Mouse (Mus musculus): Measurements from ENCODE around the gene Klhl8.
"Not testable (repeated sequence)": the region's sequence is repeated elsewhere in the genome, so short reads cannot be mapped to it uniquely, and the experiment has no call there.

Gene Klhl8

DNA sequence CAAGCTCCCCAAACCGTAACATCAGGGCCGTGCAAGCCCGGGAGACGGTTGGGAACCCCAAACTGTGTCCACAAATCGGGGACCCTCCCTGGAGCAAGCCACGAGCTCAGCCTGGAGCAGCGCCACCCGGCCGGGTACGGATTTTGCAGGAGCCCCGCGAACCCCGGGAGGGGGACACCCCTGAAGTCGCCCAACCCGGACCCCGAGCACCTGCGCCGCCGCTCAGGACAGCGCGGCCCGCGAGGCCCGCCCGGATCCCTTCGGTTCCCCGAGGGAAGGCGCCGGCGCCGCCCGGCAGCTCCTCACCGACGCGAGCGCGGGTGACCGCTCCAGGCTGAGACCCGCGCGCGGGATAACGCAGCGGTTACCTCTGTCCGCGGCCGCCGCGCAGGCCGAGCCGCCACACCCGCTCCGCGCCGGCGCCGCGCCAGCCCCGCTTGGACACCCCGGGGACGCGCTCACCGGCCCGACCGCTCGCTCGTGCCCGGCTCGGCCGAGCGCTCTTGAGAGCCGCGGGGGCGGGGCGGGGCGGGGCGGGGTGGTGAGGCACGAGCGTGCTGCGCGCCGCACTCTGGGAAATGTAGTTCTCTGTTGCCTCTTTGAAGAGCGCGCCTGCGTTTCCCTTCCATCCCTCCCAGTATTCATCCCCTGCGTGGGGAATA is at the start of gene Klhl8:
Gene Klhl8, minus strand, starts transcription at position 512 of the 662 bp plus-strand sequence.
- in situ Hi-C loops (cut with MboI, MseI) = loop anchor here (10.0 kb wide), 1 partner anchor 236 kb away; no protein-coding TSS in a partner anchor

DNA sequence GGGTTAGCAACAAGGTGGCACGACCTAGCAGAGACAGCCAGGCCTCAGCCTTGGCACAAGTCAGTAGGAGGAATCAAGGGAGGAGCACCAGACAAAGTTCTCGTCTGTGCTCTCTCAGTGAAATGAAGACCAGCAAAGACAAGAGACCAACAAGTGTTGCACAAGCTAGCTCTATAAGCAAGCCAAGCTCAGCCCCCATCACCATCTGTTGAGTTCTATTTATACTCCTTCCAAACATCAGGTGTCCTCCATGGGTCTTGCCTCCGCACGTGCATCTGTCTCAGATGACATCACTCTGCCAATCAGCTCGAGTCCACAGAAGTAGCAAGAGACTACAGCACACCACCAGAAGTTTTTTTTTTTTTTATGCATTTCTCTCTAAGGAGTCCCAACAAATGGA is 43.6 kb upstream of the Klhl8 start:
- in situ Hi-C loops (cut with MboI, MseI) = no loop called here

DNA sequence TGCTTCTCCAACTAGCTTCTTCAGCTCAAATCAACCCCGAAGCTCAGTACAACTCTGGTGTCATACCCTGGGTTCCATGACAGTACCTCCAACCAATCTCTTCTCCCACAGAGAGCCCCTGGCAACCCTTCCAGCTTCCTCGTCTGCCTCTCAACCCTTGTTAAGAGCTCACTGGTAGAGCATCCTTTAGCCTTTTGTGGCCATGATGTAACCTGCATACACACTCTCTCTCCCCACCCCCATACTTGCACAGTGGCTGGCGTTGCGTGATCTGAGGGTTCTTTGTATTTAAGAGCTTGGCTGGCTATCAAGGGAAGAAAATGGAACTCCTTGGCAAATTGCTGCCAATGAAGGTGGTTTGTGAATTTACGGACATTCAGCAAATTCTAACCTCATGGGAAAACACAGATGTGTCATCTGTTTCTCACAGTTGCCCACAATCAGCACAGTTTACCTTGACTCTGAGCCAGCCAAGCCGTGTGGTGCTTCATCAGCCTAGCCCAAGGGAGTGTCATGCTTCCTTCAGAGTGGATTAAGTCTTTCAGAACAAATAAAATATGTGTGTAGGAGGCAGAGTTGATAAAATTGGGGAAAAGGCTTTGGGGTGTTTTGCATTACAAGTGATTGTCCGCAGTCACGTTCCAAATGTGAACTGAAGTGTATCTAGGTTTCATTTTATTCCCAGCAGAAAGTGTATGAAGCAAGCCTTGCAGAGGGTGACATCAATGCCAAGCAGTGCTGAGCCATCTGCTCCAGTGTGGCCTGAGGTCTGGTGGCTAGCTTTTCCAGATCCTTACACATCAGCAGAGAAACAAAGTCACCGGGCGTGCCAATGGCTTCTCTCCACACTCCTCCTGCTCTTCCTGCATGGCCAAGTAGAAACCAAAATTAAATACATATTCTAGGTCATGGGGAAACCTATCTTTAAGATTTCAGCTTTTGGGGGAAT is 42.4 kb upstream of the Klhl8 start:
- in situ Hi-C loops (cut with MboI, MseI) = no loop called here

DNA sequence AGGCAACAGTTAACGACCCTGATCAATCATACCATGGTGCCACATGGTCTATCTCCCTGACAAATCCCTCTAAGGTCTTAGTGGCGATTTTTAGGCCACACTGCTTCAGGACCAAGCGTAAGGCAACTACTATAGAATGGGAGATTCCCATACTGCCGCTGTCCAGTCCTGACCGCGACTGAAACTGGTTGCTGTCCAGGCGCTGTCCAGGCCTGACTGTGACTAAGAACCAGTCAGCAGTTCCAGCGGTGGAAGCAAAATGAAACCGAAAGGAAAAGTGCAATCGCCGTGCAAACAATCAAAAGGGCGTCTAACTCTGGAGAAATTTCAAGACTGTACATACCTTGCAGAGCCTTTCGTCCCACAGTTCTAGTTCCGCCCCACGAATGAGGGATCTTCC is 39.1 kb upstream of the Klhl8 start:
- in situ Hi-C loops (cut with MboI, MseI) = not testable (repeated sequence)

DNA sequence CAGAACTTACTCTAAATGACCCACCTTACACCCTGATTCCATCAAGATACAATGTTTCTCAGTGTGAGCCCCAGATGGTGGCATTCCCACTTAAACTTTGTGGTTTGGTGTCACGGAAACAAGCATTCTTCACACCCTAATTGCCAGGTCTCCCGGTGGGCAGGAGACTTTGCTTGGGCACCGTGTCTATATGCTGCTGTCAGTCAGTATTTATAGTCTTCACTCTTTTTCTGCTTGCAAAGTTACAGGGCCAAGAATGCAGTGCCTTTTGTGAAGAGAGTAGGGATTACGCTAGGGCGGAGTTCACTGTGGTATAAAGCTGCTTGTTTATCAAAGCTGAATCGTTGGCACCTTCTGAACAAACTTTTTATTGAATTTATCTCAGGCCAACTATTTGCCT is 32.1 kb upstream of the Klhl8 start:
- in situ Hi-C loops (cut with MboI, MseI) = no loop called here

DNA sequence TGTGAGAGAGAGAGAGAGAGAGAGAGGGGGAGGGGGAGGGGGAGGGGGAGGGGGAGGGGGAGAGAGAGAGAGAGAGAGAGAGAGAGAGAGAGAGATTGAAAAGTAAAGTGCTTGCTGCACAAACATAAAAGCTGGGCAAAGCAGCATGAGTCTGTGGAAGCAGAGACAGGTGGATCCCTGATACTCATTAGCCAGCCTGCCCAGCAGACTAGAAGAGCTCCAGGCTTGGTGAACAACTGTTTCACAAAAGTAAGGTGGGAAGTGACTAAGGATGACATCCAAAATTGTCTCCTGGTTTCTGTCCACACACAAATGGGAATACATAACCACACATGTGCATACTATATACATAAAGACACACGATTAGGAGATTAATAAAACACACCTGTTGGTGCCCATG is 28.8 kb upstream of the Klhl8 start:
- in situ Hi-C loops (cut with MboI, MseI) = no loop called here

DNA sequence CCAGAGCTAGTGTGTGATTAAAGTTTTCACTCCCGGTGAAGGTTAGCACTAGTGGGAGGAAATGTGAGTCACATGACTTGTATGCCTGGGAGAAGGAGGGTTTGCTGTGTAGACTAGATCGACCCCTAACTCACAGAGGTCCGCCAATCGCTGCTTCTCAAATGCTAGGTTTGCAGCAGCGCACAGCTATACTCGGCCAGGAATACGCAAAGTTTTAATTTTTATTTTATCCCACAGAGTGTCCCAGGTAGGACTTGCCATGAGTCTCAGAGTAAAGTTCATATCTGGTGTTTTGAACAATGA is 28.2 kb upstream of the Klhl8 start:
- in situ Hi-C loops (cut with MboI, MseI) = no loop called here

DNA sequence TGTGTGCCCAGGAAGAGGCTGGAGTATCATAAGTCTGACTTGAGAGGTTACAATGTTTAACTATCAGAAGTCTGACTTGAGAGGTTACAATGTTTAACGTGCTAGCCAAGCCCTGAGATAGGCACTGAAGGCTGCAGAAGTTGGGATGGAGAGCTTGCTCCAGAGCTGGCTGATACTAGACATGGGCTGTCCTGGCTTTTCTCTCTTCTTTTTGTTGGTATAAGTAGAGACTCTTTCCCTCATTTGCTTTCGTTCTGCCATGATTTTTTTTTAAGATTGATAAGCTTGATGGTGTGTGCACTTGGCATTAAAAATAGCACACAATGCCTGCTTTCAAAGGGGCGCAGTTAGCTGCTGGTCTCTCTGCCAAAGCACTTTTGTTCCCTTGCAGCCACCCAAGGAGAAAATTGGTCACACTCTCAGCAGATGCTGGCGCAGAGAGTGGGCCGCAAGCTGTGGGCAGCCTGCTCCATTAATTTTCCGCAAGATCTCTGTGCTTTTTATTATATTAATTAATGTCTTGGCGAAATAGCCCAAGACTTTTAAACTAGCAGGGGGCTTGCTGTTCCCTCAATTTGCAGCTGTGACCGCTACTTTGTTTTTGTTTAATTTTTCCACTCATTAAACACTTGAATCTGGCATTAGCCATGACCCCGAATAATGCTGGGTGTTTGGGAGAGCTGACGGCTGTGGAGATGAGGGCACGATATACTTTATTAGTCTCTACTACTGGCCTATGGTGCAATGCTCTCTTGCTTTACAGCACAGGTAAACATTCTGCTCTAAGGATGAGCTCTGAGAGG is 27.7 kb upstream of the Klhl8 start:
- in situ Hi-C loops (cut with MboI, MseI) = no loop called here

DNA sequence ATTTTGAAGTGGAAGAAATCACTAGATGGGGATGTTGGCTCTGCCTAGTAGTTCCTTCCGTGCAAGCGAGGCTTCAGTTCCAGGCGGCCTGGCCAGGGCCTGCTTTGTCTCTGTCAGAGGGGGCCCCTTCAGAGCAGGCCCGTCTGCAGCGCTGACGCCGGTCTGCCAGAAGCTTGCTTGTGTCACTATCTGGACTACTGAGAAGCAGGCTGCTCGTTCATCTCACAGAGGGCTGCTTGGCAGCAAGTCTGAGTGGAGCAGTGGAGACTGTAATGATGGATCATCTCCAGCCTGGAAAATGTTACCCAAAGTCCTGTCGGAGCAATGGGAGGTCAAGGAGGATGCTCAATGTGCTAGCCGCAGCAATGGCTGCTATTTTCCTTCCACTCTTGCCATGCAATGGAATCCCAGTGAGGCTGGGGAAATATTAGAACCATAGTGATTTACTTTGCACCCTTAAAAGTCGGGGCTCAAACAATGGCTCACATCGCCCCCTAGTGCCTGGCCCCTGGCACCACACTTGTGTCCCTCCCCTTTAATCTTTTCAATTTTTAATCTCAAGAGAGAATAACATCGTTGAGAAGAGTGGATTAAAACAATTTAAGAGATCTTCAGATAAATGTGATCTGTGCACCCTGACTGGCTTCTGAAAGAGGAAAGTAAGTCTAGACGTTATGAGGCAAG is 26.0 kb upstream of the Klhl8 start:
- in situ Hi-C loops (cut with MboI, MseI) = no loop called here

DNA sequence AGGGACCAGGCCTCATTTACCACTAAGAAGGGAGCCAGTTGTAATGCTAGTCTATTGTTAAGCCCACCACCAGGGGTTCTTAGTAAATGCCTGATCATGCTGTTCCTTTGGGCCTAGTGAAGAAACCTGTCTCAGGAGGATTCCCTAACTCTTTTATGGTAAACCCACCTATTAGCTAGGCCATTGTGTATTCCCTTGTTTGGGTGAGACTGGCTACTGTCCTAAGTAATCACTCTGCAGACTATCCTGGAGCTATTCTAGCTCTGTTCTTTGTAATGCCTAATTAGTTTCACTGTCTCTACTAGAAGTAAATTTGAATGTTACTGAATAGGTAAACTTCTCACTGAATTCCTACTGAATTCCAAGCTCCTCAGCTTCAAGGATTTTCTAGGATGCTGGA is 20.9 kb upstream of the Klhl8 start:
- in situ Hi-C loops (cut with MboI, MseI) = not testable (repeated sequence)

DNA sequence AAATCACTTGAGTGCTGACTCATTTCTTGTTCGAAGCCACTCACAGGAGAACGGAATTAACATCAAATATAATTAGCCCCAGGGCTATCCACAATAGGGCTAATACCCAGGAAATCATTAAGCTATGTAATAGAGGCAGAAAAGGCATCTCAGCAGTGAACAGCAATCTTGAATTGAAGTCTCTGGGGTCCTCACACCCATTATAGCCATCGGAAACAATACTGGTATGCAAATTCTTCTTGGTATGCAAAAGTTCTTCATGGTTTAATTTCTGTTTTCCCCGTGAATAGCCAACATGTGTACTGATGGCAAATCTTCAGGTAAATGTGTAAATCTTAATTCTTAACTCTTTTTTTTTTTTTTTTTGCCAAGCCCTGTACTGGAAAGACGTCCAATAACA is 19.5 kb upstream of the Klhl8 start:
- in situ Hi-C loops (cut with MboI, MseI) = no loop called here

DNA sequence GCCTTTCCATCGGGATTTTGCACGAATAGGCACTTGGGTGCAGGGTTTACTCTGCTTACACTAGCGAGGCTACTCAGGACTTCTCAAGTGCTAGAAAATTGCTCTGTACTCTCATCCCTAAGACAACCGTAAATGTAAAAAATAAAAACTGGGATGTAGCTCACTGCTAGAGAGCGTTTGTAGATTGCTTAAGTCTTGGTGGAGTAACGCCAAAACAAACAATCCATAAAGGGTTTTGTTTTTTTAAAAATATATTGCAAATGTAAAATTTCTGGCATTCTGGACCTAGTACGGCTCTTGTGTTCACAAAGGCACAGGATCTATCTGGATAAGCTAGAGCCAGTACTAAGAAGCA is 17.1 kb upstream of the Klhl8 start:
- in situ Hi-C loops (cut with MboI, MseI) = loop anchor here (5.0 kb wide), 1 partner anchor 76 kb away; no protein-coding TSS in a partner anchor

DNA sequence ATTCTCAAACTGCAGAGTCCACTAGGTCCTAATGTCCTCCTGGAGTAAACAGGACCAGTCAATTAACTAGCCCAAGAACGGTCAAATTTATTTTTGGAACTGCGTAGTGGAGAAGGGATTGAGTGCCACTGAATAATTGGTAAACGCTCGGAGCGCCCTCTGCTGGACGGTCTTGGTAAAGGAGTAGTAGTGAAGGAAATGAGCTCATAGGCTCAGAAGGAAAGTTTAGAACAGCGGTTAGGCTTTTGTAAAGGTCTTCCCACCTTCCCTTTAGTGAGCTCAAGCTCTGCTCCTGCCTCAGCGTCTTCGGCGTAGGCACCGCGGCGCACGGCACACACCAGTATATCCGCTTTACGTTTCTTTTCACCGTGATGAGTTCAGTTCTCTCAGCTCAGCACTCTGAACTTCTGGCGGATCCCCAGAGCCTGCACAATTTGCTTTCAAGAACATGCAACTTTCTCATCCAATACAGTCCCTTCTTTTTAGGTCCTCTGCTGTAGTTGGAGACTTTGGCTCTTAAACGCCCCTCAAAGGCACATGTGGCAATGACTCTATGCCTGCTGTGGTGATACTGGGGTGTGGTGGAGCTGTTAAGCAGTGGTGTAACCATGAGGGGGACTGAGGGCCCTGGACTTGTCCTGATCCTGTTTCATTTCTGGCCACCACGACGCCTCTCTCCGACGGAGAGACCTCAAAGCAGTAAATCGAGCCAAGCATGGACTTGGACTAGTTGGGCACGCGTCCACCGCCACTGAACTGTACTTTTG is 16.6 kb upstream of the Klhl8 start:
- in situ Hi-C loops (cut with MboI, MseI) = loop anchor here (5.0 kb wide), 1 partner anchor 75 kb away; no protein-coding TSS in a partner anchor

DNA sequence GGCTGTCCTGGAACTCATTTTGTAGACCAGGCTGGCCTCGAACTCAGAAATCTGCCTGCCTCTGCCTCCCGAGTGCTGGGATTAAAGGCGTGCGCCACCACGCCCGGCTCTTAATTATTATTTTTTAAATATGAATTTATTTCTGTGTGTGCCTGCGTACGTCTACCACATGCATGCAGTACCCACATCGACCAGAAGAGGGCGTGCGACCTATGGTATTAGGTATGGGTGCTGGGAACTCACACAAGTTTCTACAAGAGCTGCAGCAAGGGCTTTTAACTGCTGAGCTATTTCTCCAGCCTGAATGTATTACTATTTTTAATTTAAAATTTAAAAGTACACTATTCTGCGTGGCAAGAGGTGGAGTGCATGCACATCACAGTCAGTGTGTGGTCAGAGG is 15.3 kb upstream of the Klhl8 start:
- in situ Hi-C loops (cut with MboI, MseI) = loop anchor here (5.0 kb wide), 1 partner anchor 74 kb away; no protein-coding TSS in a partner anchor

DNA sequence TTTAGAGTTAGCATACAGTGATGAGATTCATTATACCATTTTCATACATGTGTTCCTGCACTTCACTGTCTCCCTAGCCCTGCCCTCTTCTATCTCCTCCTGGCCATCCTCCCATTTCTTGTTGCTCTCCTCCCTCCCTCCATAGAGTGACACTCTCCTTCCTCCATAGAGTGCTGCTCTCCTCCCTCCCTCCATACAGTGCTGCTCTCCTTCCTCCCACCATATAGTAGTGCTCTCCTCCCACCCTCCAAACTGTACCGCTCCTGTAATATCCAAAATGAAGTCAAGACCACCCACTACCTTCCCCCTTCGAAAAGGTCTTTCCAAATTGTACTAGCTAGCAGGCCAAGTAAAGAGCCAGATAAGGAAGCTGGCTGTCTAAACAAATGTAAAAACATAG is 12.7 kb upstream of the Klhl8 start:
- in situ Hi-C loops (cut with MboI, MseI) = no loop called here

DNA sequence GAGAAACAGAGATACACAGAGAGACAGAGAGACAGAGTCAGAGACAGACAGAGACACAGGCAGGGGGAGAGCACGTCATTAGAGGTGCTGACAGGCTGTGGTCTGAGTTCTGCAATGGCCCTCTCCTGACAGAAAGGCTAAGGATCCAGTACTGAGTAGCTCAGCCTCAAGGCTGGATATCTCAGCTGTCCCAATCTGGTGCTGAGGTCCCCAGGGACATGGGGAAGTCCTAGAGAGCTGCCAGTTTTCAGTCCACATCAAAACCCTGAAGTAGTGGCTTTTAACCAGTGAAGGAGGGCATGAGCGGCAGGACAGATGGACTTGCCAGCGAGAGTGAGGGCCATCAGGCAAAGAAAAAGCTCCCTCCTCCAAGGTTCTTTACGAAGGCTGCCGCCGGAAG is 12.0 kb upstream of the Klhl8 start:
- in situ Hi-C loops (cut with MboI, MseI) = no loop called here

DNA sequence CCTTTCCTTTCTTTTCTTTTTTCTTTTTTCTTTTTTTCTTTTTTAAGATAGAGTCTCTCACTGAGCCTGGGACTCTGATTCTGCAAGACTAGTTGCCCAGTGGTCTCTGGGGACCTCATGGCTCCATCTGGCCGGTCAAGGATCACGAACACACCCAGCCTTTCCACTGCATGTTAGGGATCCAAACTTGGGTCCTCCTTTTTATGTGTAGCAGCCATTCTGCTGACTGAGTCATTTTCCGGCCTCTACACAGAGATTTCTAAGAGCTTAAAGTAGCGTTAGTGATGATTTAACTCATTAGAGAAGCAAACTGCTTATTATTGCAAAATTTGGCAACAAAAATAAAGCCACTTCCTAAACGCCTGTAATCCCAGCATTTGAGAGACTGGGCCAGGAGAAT is 11.4 kb upstream of the Klhl8 start:
- in situ Hi-C loops (cut with MboI, MseI) = no loop called here

DNA sequence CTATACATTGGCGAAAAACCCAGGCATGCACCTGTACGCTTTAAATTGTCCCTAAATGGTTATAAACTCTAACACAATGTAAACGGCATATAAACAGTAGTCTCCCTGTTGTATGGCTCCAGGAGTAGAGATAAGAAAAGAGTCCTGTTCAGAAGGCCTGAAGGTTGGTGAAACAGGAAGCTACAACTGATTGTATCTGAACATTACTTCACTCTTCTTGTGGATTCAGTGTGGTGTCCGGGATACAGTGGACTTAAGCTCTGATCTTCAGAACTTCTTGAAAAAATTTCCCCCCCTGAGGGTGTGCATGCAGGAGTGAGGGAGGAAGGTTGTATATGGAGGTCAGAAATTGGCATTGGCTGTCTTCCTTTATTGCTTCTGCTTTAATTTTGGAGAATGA is 8.4 kb upstream of the Klhl8 start:
- in situ Hi-C loops (cut with MboI, MseI) = loop anchor here (10.0 kb wide), 1 partner anchor 245 kb away; no protein-coding TSS in a partner anchor

DNA sequence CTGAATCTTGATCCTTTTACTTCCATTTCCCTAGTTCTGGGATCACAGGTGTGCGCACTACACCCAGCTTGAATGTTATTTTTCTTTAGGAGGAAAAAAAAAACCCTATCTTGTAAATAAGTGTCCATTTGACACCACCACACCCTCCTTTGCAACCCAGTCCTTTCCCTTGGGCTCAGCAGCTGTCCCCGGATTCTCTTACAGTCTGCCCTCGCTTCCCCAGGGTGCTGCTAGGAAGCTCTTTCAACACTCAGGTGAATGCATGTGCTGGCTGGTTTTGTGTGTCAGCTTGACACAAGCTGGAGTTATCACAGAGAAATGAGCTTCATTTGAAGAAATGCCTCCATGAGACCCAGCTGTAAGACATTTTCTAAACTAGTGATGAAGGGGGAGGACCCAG is 7.2 kb upstream of the Klhl8 start:
- in situ Hi-C loops (cut with MboI, MseI) = loop anchor here (10.0 kb wide), 1 partner anchor 243 kb away; no protein-coding TSS in a partner anchor

DNA sequence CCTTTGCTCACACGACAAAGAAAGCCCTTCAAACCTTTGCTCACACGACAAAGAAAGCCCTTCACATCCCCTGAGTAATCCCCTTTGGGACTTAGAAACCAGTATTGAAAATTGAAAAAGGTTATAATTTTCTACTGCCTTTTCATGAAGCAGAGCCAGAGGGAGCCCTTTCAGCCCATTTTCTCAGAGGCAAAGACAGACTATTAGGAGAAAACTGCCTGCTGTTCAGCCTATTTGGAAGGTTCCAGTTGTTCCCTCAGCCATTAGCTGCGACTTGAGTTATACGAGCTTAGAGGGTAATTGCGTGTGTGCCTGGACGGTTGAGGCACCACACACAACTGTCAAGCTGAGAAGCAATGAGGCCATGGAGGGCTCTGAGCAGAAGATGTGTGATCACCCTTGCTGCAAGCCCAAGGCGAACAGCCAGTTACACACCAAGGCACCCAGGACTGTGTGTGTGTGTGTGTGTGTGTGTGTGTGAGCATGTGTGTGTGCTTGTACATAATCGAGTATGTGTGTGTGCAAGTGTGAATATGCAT is 6.4 kb upstream of the Klhl8 start:
- in situ Hi-C loops (cut with MboI, MseI) = loop anchor here (10.0 kb wide), 1 partner anchor 243 kb away; no protein-coding TSS in a partner anchor

Data from regulatory T cell (primary cell).